8 mouse cellular contexts compared by ENCODE assay signal in the genomic region with DNA sequence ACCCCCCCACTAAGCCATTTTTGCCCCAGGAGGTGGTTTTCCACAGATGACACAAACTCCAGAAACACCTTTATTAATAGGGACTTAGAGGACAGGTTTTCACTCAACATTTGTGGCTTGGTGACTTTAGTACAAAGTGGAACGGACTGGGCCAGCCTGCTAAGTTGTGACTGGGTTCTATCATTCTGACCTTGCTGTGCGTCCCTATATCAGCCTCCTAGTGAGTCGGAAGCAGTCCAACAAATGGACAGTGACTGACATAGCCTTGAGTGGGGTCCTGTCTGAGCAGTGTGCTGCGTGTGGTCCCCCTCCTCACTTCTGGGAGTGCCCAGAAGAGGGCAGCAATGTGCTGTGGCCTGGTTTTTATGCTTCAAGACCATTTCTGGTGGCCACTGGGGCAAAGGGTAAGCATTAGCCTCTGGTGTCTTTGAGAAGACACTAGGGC. TPM values are rescaled to one million over a fixed set of nuclear protein-coding genes. Genes with fewer than 3 reads are reported as not detected.
A peak's percentile ranks its signal among the peaks of the same experiment; 100 is the strongest.
DNase-seq lines count a peak whose midpoint lies in the region; ATAC-seq lines count a peak whose summit lies in the region.

No protein-coding gene starts in this region.

- peak; percentile 42 to 59 for DNase-seq in adrenal gland, adult 18-20 months (ENCODE audit: low spot score in 2 of 2)
- no peak for DNase-seq in adrenal gland, adult 2 months
- peak; percentile 84 for DNase-seq in ES-CJ7 (ENCODE audit: low read depth, low spot score)
- peak; percentile 84 to 86 for DNase-seq in cerebellum, postnatal 14 days
- peak; percentile 58 for DNase-seq in lung, postnatal 14 days
- peak; percentile 58 to 72 for DNase-seq in spleen, postnatal 10 days (ENCODE audit: low spot score in 2 of 2)

- under 1% methylated on average over 4 of the region's 4 CpGs for WGBS in heart, embryonic 11.5 days (ENCODE audit: insufficient replicate concordance)
- under 1% methylated on average over 4 of the region's 4 CpGs for WGBS in kidney, embryonic 15.5 days

- peaks cover 33% of the 10 kb centered on the region for H3K4me1 ChIP-seq in heart, embryonic 11.5 days (ENCODE audit: control insufficient read depth, insufficient read depth, low read length)
- H3K4me1 ChIP-seq in kidney, embryonic 15.5 days = peaks cover 75% of the 10 kb centered on the region

- no peaks in the 10 kb centered on the region for H3K9me3 ChIP-seq in heart, embryonic 11.5 days (replicated peaks; ENCODE audit: control insufficient read depth, low read length)
- H3K9me3 ChIP-seq in kidney, embryonic 15.5 days (replicated peaks) = no peaks in the 10 kb centered on the region

- no peaks in the 10 kb centered on the region for H3K27me3 ChIP-seq in heart, embryonic 11.5 days (ENCODE audit: control insufficient read depth, insufficient read depth, low read length)
- no peaks in the 10 kb centered on the region for H3K27me3 ChIP-seq in kidney, embryonic 15.5 days

- peaks cover 5% of the 10 kb centered on the region for H3K36me3 ChIP-seq in heart, embryonic 11.5 days (ENCODE audit: control insufficient read depth, insufficient read depth, low read length)
- H3K36me3 ChIP-seq in kidney, embryonic 15.5 days = peaks cover 24% of the 10 kb centered on the region

- peak overlapping the region; percentile 95 for H3K4me3 ChIP-seq in heart, embryonic 11.5 days (ENCODE audit: low read depth, low read length)
- peak overlapping the region; percentile 75 for H3K4me3 ChIP-seq in kidney, embryonic 15.5 days (replicated peaks)

- peak overlapping the region; percentile 80 for H3K9ac ChIP-seq in heart, embryonic 11.5 days (ENCODE audit: low read depth, low read length)
- peak overlapping the region; percentile 61 for H3K9ac ChIP-seq in kidney, embryonic 15.5 days

- H3K27ac ChIP-seq in heart, embryonic 11.5 days (ENCODE audit: low read depth, low read length) = peak overlapping the region; percentile 54
- H3K27ac ChIP-seq in kidney, embryonic 15.5 days = peak overlapping the region; percentile 83

- ATAC-seq in heart, embryonic 11.5 days (replicated peaks; ENCODE audit: insufficient number of reproducible peaks, low FRiP score, low TSS enrichment) = no peak
- ATAC-seq in kidney, embryonic 15.5 days (replicated peaks; ENCODE audit: low FRiP score) = no peak

- peak overlapping the region; percentile 85 for H3K4me2 ChIP-seq in heart, embryonic 11.5 days
- H3K4me2 ChIP-seq in kidney, embryonic 15.5 days = peak overlapping the region; percentile 82

RNA-seq across cellular contexts. Expression of gene Traf7, which starts 1.3 kb away (rescaled TPM):
- total RNA-seq in adrenal gland, adult 18-20 months (2021) = 100 to 1,000 TPM; 101 to 105 TPM
- total RNA-seq in adrenal gland, adult 2 months (2021) = 100 to 1,000 TPM in 1 of 2 experiments, 10 to 100 TPM in 1; 91.4 to 105 TPM
- 152 and 167 TPM in 2 replicates for polyA plus RNA-seq in adrenal gland, adult 2 months (2012; rRNA removed)
- polyA plus RNA-seq in heart, embryonic 11.5 days (2014; fragmentation: Nextera tagmentation; extraction: Ambion mirVana) = 72.3 and 80.1 TPM in 2 replicates
- 85.8 and 96.1 TPM in 2 replicates for polyA plus RNA-seq in kidney, embryonic 15.5 days (2015; fragmentation: Nextera tagmentation; extraction: Ambion mirVana)

RNA-seq across cellular contexts. Expression of gene Rab26, which starts 5.0 kb away (rescaled TPM):
- total RNA-seq in adrenal gland, adult 18-20 months (2021) = 1 to 10 TPM; 1.5 to 2.0 TPM
- total RNA-seq in adrenal gland, adult 2 months (2021) = 1 to 10 TPM in 1 of 2 experiments, under 1 TPM in 1; 0.98 to 1.8 TPM
- polyA plus RNA-seq in adrenal gland, adult 2 months (2012; rRNA removed) = 0.65 and 1.1 TPM in 2 replicates
- 1.1 and 1.9 TPM in 2 replicates for polyA plus RNA-seq in heart, embryonic 11.5 days (2014; fragmentation: Nextera tagmentation; extraction: Ambion mirVana)
- polyA plus RNA-seq in kidney, embryonic 15.5 days (2015; fragmentation: Nextera tagmentation; extraction: Ambion mirVana) = 2.8 TPM in 2 replicates

RNA-seq across cellular contexts. Expression of gene Pkd1, which starts 20.6 kb away (rescaled TPM):
- total RNA-seq in adrenal gland, adult 18-20 months (2021) = 10 to 100 TPM; 37.9 to 38.2 TPM
- 10 to 100 TPM; 34.3 to 40.5 TPM for total RNA-seq in adrenal gland, adult 2 months (2021)
- 73.2 and 73.3 TPM in 2 replicates for polyA plus RNA-seq in adrenal gland, adult 2 months (2012; rRNA removed)
- polyA plus RNA-seq in heart, embryonic 11.5 days (2014; fragmentation: Nextera tagmentation; extraction: Ambion mirVana) = 8.9 and 9.2 TPM in 2 replicates
- 21.3 and 21.9 TPM in 2 replicates for polyA plus RNA-seq in kidney, embryonic 15.5 days (2015; fragmentation: Nextera tagmentation; extraction: Ambion mirVana)

RNA-seq across cellular contexts. Expression of gene Caskin1, which starts 40.6 kb away (rescaled TPM):
- 10 to 100 TPM; 16.0 to 31.5 TPM for total RNA-seq in adrenal gland, adult 18-20 months (2021)
- 10 to 100 TPM; 19.4 to 28.7 TPM for total RNA-seq in adrenal gland, adult 2 months (2021)
- 47.0 and 47.7 TPM in 2 replicates for polyA plus RNA-seq in adrenal gland, adult 2 months (2012; rRNA removed)
- polyA plus RNA-seq in heart, embryonic 11.5 days (2014; fragmentation: Nextera tagmentation; extraction: Ambion mirVana) = 0.40 and 0.49 TPM in 2 replicates
- 1.8 and 2.3 TPM in 2 replicates for polyA plus RNA-seq in kidney, embryonic 15.5 days (2015; fragmentation: Nextera tagmentation; extraction: Ambion mirVana)

RNA-seq across cellular contexts. Expression of gene Mlst8, which starts 50.2 kb away (rescaled TPM):
- total RNA-seq in adrenal gland, adult 18-20 months (2021) = 10 to 100 TPM; 24.6 to 26.5 TPM
- 10 to 100 TPM; 25.6 to 26.0 TPM for total RNA-seq in adrenal gland, adult 2 months (2021)
- 44.5 and 61.7 TPM in 2 replicates for polyA plus RNA-seq in adrenal gland, adult 2 months (2012; rRNA removed)
- 17.5 and 20.9 TPM in 2 replicates for polyA plus RNA-seq in heart, embryonic 11.5 days (2014; fragmentation: Nextera tagmentation; extraction: Ambion mirVana)
- 29.0 and 36.1 TPM in 2 replicates for polyA plus RNA-seq in kidney, embryonic 15.5 days (2015; fragmentation: Nextera tagmentation; extraction: Ambion mirVana)
